Mouse (Mus musculus) MEL (cell line): ENCODE data around the gene Dolpp1.

Source experiments
- MAX ChIP-seq: IDR thresholded peaks from 2 replicates; pipeline ENCODE4 v1.6.1; 2011; ENCODE audit warnings: low read length, improper control_type of control experiment
- MXI1 ChIP-seq: IDR thresholded peaks from 2 replicates; pipeline ENCODE4 v1.6.1; 2011; ENCODE audit warnings: mild to moderate bottlenecking, low read depth, low read length, improper control_type of control experiment

- TF ChIP-seq MAX (no peak), MXI1 (no peak)
Measured at GRCm38 (mm10) chr2:30402843-30403242, 10.8 kb downstream of the Dolpp1 start.
